Mouse (Mus musculus): ENCODE results near the gene Dars2. TPM values are rescaled to one million over a fixed set of nuclear protein-coding genes. Genes with fewer than 3 reads are reported as not detected.

Gene Dars2
- polyA plus RNA-seq, 1 experiment from 2014 or later, result 40.7 TPM

DNA sequence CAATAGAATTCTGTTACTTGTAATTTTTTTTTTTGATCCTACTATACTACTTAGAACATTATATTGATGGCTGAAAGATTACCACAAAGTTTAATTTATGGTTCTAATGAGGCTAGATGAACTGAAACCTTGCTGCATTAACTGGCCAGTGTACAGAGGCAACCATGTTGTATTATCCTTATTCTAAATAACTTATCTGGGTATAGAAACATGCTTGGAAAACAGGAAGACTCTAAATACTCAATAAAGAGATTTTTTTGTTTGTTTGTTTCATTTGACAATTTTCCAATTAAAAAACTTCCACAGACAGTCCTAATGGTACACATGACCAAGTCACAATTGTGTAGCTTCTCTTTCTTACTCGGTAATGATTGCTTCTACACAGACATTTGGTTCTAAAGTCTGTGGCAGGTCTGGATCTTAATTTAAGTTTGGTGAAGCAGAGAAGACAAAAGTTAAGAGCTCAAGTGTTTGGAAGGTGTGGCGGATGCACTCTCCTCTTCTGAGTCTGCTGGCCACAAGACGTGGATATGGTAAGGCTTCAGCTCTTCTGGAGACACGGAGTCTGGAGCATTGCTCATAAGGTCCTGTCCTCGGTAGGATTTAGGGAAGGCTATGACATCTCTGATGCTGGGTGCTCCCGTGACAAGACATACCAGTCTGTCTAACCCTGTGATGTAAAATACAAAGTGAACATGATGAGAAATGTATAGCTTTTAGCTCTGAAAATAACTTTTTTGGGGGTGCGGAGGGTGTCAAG, 29.0 kb downstream of the Dars2 start:
- peaks cover 15% of the 10 kb centered on the region for H3K4me1 ChIP-seq (replicated peaks)
- no peaks in the 10 kb centered on the region for H3K27me3 ChIP-seq
- H3K4me3 ChIP-seq (replicated peaks), result no peak overlapping the region
- no peak overlapping the region; the same call in 1 of the 2 replicates for H3K27ac ChIP-seq
- H3K4me2 ChIP-seq, result no peak overlapping the region
- DNase-seq (no peak), ATAC-seq (ENCODE audit: low read depth) (no peak)
- 80% methylated on average over 7 of the region's 7 CpGs for WGBS (ENCODE audit: insufficient replicate concordance)
- no peak overlapping the region for H3K9ac ChIP-seq
- H3K9me3 ChIP-seq (replicated peaks), result no peaks in the 10 kb centered on the region
- peaks cover 60% of the 10 kb centered on the region for H3K36me3 ChIP-seq

DNA sequence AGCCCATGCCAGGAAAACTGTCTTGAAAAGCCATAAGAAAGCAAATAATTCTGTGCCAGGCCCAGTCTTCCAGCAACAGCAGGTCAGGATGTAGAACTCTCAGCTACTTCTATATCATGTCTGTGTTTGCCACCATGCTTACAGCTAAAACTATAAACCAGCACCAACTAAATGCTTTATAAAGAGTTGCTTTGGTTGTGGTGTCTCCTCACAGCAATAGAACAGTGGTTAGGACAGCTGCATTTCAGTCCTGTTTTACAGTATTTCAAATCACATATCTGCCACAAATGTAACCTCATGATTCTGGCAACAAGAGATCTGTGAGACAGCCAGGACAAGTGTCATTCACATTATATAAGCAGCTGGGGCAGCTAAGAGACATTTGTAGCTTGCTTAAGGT, 29.6 kb downstream of the Dars2 start:
- H3K27me3 ChIP-seq, result no peaks in the 10 kb centered on the region
- H3K9me3 ChIP-seq (replicated peaks), result no peaks in the 10 kb centered on the region
- peaks cover 17% of the 10 kb centered on the region for H3K4me1 ChIP-seq (replicated peaks)
- no peak overlapping the region for H3K4me2 ChIP-seq
- no peak overlapping the region for H3K9ac ChIP-seq
- peaks cover 60% of the 10 kb centered on the region for H3K36me3 ChIP-seq
- DNase-seq (no peak), ATAC-seq (ENCODE audit: low read depth) (no peak)
- H3K27ac ChIP-seq, result peak overlapping the region; percentile 87
- no peak overlapping the region for H3K4me3 ChIP-seq (replicated peaks)

DNA sequence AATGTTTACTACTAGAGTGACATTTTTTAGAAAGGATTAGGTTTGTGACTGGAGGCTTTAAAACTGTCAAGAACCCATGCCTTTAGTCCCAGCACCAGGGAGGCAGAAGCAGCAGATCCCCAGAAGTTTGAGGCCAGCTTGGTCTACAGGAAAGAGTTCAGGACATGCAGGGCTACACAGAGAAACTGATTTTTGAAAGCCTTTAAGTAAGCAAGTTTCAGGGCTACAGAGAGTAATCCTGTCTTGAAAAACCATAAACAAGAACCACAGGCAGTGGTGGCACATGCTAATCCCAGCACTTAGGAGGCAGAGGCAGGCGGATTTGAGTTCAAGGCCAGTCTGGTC, 30.1 kb downstream of the Dars2 start:
- Histone ChIP-seq H3K27me3 (no peaks in the 10 kb centered on the region), H3K36me3 (peaks cover 60% of the 10 kb centered on the region), H3K4me1 (replicated peaks) (peaks cover 17% of the 10 kb centered on the region), H3K9me3 (replicated peaks) (no peaks in the 10 kb centered on the region), H3K27ac (peak overlapping the region; percentile 87), H3K4me2 (no peak overlapping the region), H3K9ac (peak overlapping the region; percentile 13; the same call in 1 of the 2 replicates), H3K4me3 (replicated peaks) (no peak overlapping the region)
- DNase-seq (no peak), ATAC-seq (ENCODE audit: low read depth) (no peak)
- WGBS (ENCODE audit: insufficient replicate concordance), result 64% methylated on average over 1 of the region's 1 CpGs

DNA sequence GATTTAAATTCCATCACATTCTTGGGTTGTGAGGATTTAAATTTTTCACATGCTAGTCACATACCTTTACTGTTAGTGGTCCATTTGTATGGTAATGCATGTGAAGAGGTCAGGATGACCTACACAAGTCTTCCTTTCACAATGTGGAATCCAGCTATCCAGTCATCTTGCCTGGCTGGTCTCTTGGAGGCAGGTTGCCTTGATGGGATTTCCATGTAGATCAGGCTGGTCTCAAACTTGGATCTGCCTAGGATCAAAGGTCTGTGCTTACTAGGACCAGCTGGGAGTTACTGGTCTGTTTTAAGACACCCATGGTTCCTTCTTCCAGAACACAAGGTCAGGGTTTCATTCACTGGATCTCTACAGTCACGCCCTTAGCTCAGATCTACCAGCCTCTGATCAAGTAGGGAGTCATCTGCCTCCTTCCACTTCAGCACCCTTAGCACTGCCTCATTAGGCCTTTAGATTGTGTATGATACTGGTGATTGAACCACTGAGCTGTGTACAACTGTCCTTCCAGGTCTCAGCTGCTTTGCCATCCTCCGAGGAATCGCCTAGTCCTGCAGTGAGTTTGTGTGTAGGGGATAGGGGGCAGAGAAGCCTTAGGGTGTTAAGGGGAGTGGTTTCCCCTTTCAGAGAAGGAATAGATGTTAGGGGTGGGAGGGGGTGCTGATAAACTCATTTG, 30.6 kb downstream of the Dars2 start:
- ATAC-seq (ENCODE audit: low read depth) (peak; percentile 65), DNase-seq (peak; percentile 33)
- no peak overlapping the region for H3K4me3 ChIP-seq (replicated peaks)

DNA sequence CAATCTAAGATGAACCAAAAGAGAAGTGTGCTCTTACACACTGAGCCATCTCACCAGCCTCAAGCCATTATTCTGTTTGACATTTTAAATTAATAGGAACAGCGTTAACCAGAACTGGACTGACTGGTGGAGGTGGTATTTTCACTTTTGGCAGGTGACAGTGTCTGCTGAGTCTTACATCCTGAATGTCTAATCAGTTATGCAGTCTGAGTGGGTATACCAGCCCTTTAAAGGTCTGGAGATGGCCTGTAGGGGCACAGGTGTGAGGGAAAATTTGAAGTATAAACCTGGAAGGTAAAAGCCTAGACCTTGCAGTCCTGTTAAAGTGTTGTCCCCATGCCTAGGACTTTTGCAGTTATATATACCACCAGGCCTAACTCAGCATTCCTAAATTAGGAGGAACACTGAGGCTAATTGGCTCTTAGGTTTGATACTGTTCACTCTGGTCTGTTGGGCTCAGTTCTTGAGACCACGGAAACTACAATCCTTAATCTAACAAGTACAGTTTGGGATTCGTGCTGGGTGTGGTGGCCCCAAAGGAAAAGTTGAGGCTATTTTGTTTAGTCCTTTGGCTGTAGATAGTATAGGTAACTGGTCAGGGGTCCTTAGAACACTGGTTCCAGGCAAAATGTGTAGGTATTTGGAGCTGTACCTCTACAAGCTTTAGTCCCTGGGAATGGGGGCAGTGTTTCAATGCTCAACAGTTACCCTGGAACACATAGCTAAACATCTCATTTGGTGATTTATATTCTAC, 31.3 kb downstream of the Dars2 start:
- Histone ChIP-seq H3K4me2 (peak overlapping the region; percentile 7; the same call in 1 of the 2 replicates), H3K9ac (no peak overlapping the region; the same call in 1 of the 2 replicates), H3K4me1 (replicated peaks) (peaks cover 20% of the 10 kb centered on the region), H3K36me3 (peaks cover 48% of the 10 kb centered on the region), H3K27me3 (no peaks in the 10 kb centered on the region), H3K4me3 (replicated peaks) (no peak overlapping the region), H3K27ac (peak overlapping the region; percentile 87), H3K9me3 (replicated peaks) (no peaks in the 10 kb centered on the region)
- DNase-seq (no peak), ATAC-seq (ENCODE audit: low read depth) (peak; percentile 41)
- 10% methylated on average over 3 of the region's 3 CpGs for WGBS (ENCODE audit: insufficient replicate concordance)

More for the DNA sequence above, 30.6 kb downstream of the Dars2 start:
- Histone ChIP-seq H3K4me2 (no peak overlapping the region), H3K9ac (no peak overlapping the region; the same call in 1 of the 2 replicates), H3K27me3 (no peaks in the 10 kb centered on the region), H3K36me3 (peaks cover 55% of the 10 kb centered on the region), H3K4me1 (replicated peaks) (peaks cover 17% of the 10 kb centered on the region), H3K9me3 (replicated peaks) (no peaks in the 10 kb centered on the region), H3K27ac (peak overlapping the region; percentile 87)
- WGBS (ENCODE audit: insufficient replicate concordance), result 5% methylated on average over 3 of the region's 3 CpGs

DNA sequence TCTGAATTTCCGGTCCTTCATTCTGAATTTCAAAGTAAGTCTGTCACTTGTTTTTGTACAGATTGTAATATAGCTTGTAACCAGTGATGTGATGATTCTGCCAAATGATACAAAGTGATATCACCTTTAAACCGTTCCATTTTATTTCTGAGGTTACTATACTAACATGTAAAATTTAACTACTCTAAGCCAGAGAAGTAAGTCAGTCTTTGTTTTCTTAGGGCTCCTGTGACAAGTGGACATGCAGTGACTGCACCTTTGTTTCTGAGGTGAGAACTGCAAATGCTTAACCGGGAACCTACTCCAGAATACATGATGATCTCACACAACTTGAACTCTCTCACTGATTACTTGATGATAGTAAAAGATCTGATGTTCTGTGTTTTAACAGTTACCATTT, 32.5 kb downstream of the Dars2 start:
- no peaks in the 10 kb centered on the region for H3K9me3 ChIP-seq (replicated peaks)
- H3K36me3 ChIP-seq, result peaks cover 48% of the 10 kb centered on the region
- no peaks in the 10 kb centered on the region for H3K27me3 ChIP-seq
- H3K4me2 ChIP-seq, result peak overlapping the region; percentile 89
- peak overlapping the region; percentile 89 for H3K9ac ChIP-seq
- peaks cover 31% of the 10 kb centered on the region for H3K4me1 ChIP-seq (replicated peaks)
- H3K27ac ChIP-seq, result peak overlapping the region; percentile 87
- no peak for DNase-seq
- ATAC-seq (ENCODE audit: low read depth), result no peak
- peak overlapping the region; percentile 87 for H3K4me3 ChIP-seq (replicated peaks)
- WGBS (ENCODE audit: insufficient replicate concordance), result 17% methylated on average over 3 of the region's 3 CpGs

DNA sequence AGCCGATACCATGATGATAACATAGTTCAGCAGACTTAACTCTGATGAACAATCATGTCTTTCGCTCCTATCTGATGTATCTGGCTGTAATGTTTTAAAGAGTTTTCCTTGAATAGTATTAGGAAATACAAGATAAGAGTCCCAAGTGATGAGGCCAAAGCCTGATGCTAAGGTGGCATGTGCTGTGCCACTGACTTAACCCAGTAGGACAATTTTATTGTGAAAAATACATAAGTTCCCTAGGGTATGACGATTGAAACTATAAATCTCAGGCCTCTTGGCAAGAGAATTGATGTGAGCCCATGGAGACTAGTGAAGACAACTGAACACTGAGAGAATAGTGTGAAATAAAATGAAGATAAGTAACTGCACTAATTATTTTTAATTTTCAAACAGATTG, 32.9 kb downstream of the Dars2 start:
- Histone ChIP-seq H3K4me2 (peak overlapping the region; percentile 89), H3K27ac (peak overlapping the region; percentile 87), H3K9ac (peak overlapping the region; percentile 89), H3K9me3 (replicated peaks) (no peaks in the 10 kb centered on the region), H3K4me1 (replicated peaks) (peaks cover 35% of the 10 kb centered on the region), H3K36me3 (peaks cover 48% of the 10 kb centered on the region), H3K4me3 (replicated peaks) (peak overlapping the region; percentile 87), H3K27me3 (no peaks in the 10 kb centered on the region)
- ATAC-seq (ENCODE audit: low read depth) (no peak), DNase-seq (no peak)
- WGBS (ENCODE audit: insufficient replicate concordance), result 6% methylated on average over 3 of the region's 3 CpGs

DNA sequence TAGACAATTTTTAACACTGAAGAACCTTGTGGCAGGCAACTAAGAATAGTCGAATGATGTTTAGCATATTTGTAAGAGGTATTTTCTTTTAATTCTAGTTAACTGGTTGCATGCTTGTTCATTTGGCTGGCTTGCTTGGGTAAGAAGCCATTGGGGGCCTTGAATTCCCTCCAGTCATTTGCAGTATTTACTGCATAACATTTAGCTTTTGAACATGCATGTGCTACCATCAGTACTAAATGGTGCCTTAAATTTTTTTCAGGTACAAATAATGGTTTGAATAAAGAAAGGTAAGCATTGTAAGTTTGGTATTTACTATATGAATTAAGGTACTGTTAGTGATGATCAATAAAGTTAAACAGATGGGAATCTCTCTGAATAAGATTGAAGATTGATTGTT, 33.4 kb downstream of the Dars2 start:
- Histone ChIP-seq H3K4me2 (peak overlapping the region; percentile 89), H3K27me3 (no peaks in the 10 kb centered on the region), H3K9ac (peak overlapping the region; percentile 89), H3K4me3 (replicated peaks) (peak overlapping the region; percentile 87), H3K4me1 (replicated peaks) (peaks cover 41% of the 10 kb centered on the region), H3K27ac (peak overlapping the region; percentile 98), H3K9me3 (replicated peaks) (no peaks in the 10 kb centered on the region), H3K36me3 (peaks cover 52% of the 10 kb centered on the region)
- ATAC-seq (ENCODE audit: low read depth), result no peak
- 0% methylated on average over 1 of the region's 1 CpGs for WGBS (ENCODE audit: insufficient replicate concordance)
- no peak for DNase-seq

DNA sequence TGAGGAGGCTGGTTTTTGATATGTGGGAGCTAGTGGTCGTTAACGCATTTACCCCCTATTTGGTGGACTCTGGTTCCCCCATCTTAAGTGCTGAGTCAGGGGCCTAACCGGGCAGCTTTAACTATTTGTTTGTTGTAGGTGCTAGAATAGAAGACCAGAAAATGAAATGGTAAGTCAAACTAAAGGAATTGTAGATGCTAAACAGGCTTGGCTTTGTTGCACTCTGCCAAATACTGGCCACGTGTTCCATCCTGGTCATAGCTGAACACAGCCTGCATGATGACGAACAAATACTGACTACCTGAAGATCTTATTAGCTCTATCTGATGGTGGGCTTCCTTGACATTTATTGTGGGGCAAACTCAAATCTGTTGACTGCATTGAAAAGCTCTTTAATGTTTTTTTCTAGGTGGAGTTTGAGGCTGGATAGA, 34.0 kb downstream of the Dars2 start:
- H3K9me3 ChIP-seq (replicated peaks), result no peaks in the 10 kb centered on the region
- H3K9ac ChIP-seq, result peak overlapping the region; percentile 89
- H3K36me3 ChIP-seq, result peaks cover 50% of the 10 kb centered on the region
- DNase-seq (no peak), ATAC-seq (ENCODE audit: low read depth) (no peak)
- peak overlapping the region; percentile 98 for H3K27ac ChIP-seq
- H3K4me2 ChIP-seq, result peak overlapping the region; percentile 89
- no peaks in the 10 kb centered on the region for H3K27me3 ChIP-seq
- peak overlapping the region; percentile 87 for H3K4me3 ChIP-seq (replicated peaks)
- WGBS (ENCODE audit: insufficient replicate concordance), result 1% methylated on average over 5 of the region's 5 CpGs
- peaks cover 43% of the 10 kb centered on the region for H3K4me1 ChIP-seq (replicated peaks)

DNA sequence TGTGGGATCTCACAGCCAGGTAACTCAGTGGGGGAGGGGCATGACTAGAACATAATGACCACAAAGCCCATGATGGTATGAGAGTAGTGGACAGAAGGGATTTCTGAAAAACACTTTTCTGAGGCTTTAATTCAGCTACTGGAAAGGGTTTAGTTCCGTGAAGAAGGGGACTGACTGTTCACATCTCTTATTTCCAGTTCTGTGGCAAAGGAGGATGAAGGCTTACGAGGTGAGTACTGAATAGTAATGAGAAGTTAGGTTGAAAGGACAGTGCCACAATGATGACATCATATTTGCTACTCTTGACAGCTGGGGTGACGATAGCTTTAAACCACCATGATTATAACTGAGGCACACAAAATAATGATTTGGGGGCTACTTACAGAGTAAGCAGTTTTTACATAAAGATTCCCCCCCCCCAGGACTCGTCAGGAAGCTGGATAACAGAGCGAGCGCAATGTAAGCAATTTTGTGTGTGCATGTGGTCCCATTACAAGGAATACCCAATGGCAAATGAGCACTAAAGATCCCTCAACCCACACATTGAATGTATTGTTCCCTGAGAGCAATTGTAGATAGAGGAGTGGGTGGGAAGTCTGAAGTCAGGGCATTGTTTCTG, 34.6 kb downstream of the Dars2 start:
- 0% methylated on average over 6 of the region's 6 CpGs for WGBS (ENCODE audit: insufficient replicate concordance)
- Histone ChIP-seq H3K4me1 (replicated peaks) (peaks cover 43% of the 10 kb centered on the region), H3K4me2 (peak overlapping the region; percentile 89), H3K27me3 (no peaks in the 10 kb centered on the region), H3K4me3 (replicated peaks) (peak overlapping the region; percentile 87), H3K9ac (peak overlapping the region; percentile 89), H3K9me3 (replicated peaks) (no peaks in the 10 kb centered on the region), H3K36me3 (peaks cover 53% of the 10 kb centered on the region), H3K27ac (peak overlapping the region; percentile 98)
- ATAC-seq (ENCODE audit: low read depth), result no peak
- DNase-seq, result no peak

DNA sequence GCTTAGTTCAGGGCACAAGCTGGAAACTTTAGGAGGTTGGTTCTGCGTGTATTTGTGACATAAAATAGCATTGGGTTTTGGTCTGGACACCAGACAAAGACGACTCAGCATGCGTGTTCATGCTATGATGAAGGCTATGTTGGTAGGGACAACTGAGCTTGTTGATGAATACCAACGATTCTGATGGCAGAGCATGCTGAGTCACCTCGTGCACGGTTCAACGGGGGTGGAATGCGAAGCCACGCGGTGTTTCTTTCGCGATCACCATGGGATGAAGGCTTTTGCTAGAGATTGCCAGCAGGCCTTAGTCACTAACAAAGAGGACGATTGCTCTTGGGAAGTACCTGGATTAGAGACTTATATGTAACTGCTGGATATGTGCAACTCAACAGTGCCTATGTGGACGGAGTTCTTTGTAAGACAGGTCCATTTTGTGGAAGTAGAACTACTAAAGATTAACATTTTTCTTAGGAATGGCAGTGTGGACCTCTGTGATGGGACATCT, 35.1 kb downstream of the Dars2 start:
- H3K9me3 ChIP-seq (replicated peaks), result no peaks in the 10 kb centered on the region
- WGBS (ENCODE audit: insufficient replicate concordance), result under 1% methylated on average over 14 of the region's 14 CpGs
- H3K4me3 ChIP-seq (replicated peaks), result peak overlapping the region; percentile 87
- H3K27ac ChIP-seq, result peak overlapping the region; percentile 98
- H3K4me1 ChIP-seq (replicated peaks), result peaks cover 44% of the 10 kb centered on the region
- H3K27me3 ChIP-seq, result no peaks in the 10 kb centered on the region
- peak; percentile 21 for ATAC-seq (ENCODE audit: low read depth)
- H3K4me2 ChIP-seq, result peak overlapping the region; percentile 89
- no peak for DNase-seq
- H3K9ac ChIP-seq, result peak overlapping the region; percentile 89
- H3K36me3 ChIP-seq, result peaks cover 54% of the 10 kb centered on the region
